Mouse (Mus musculus): Measurements from ENCODE around the gene Pgm5. TPM values are rescaled to one million over a fixed set of nuclear protein-coding genes. Genes with fewer than 3 reads are reported as not detected.

Gene Pgm5
- polyA plus RNA-seq, 1 experiment = 0.44 TPM

DNA sequence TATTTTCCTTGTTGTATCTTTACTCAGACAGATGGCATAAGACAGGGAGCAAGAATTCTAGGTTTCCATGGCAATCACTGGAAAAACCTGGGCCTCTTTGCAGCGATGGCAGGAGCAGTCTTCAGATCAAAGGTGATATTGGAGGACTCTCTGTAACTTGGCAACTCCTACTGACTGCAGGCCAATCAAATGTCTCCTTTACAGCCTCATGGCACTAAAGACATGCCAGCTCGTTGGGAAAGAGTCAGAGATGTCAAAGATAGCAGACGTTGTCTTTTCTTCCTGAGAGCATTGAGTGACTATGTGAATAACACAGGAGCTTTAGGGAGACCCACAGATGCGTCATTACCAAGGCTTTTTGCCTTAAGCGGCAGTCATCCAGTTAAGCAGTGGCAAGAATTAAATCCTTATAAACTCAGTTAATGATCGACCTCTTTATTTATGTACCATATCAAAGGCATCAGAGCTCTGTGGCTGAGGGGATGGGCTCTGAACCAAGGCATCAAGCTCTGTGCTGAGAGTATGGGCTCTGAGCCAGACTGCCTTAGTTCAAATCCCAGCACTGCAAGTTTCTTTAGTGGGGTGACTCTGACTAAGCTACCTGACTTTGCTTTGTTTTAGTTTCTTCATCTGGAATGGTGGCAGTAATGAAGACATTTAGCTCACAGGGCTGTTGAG, 209.2 kb downstream of the Pgm5 start:
- TF ChIP-seq POLR2A (IDR thresholded peaks at IDR 0.05; ENCODE audit: low read depth, low read length) (no peak), CTCF (IDR thresholded peaks at IDR 0.05; ENCODE audit: extremely low read depth, insufficient read depth, insufficient read length, insufficient replicate concordance) (no peak)
- no peaks in the 10 kb centered on the region for H3K27me3 ChIP-seq (ENCODE audit: control insufficient read depth, insufficient read depth, low read length)
- no peak for DNase-seq (ENCODE audit: low read depth in 1 of 2, low spot score in 2 of 2)
- no peak overlapping the region for H3K27ac ChIP-seq (ENCODE audit: insufficient read depth, low read length)
- H3K4me1 ChIP-seq (ENCODE audit: control insufficient read depth, insufficient read depth, insufficient read length) = peaks cover 1% of the 10 kb centered on the region; the same call in 1 of the 2 replicates
- H3K4me3 ChIP-seq (ENCODE audit: extremely low read depth, insufficient read depth, insufficient read length) = no peak overlapping the region
- WGBS = 76% methylated on average over 6 of the region's 6 CpGs
- H3K36me3 ChIP-seq (ENCODE audit: control insufficient read depth, insufficient read depth, low read length) = no peaks in the 10 kb centered on the region

DNA sequence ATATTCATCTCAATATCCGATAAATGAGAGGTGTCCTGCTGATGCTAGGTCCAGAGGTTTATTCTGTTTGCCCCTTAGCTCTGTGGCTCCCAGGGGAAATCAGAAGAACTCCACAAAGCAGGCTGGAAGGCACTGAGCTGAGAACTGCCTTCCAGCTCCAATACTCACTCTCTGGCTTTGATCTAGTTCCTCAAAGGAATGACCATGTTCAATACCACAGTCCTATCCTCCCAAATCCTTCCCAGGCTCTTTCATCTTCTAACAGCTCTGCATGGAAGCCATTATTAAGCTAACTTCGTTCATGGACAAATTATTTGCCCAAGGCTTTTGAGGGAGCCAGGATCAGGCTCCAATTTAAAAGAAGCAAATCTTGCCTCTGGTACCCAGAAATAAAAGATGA, 210.1 kb downstream of the Pgm5 start:
- TF ChIP-seq CTCF (IDR thresholded peaks at IDR 0.05; ENCODE audit: extremely low read depth, insufficient read depth, insufficient read length, insufficient replicate concordance) = no peak
- Histone ChIP-seq H3K27ac (ENCODE audit: insufficient read depth, low read length) (no peak overlapping the region), H3K4me1 (ENCODE audit: control insufficient read depth, insufficient read depth, insufficient read length) (peaks cover 4% of the 10 kb centered on the region; the same call in 1 of the 2 replicates), H3K27me3 (ENCODE audit: control insufficient read depth, insufficient read depth, low read length) (no peaks in the 10 kb centered on the region), H3K36me3 (ENCODE audit: control insufficient read depth, insufficient read depth, low read length) (no peaks in the 10 kb centered on the region), H3K4me3 (ENCODE audit: extremely low read depth, insufficient read depth, insufficient read length) (no peak overlapping the region)
- no peak for DNase-seq (ENCODE audit: low read depth in 1 of 2, low spot score in 2 of 2)
- WGBS = 88% methylated on average over 2 of the region's 2 CpGs

- H3K36me3 ChIP-seq (ENCODE audit: control insufficient read depth, insufficient read depth, low read length) = no peaks in the 10 kb centered on the region
- no peak overlapping the region for H3K4me3 ChIP-seq (ENCODE audit: extremely low read depth, insufficient read depth, insufficient read length)
- H3K27ac ChIP-seq (ENCODE audit: insufficient read depth, low read length) = no peak overlapping the region
- H3K4me1 ChIP-seq (ENCODE audit: control insufficient read depth, insufficient read depth, insufficient read length) = peaks cover 2% of the 10 kb centered on the region; the same call in 1 of the 2 replicates
- 85% methylated on average over 8 of the region's 8 CpGs for WGBS
- TF ChIP-seq CTCF (IDR thresholded peaks at IDR 0.05; ENCODE audit: extremely low read depth, insufficient read depth, insufficient read length, insufficient replicate concordance) (no peak), POLR2A (IDR thresholded peaks at IDR 0.05; ENCODE audit: low read depth, low read length) (no peak)
- DNase-seq (ENCODE audit: low read depth in 1 of 2, low spot score in 2 of 2) = no peak
- H3K27me3 ChIP-seq (ENCODE audit: control insufficient read depth, insufficient read depth, low read length) = no peaks in the 10 kb centered on the region
Observed at GRCm38 (mm10) chr19:24650428-24650827, 211.2 kb downstream of the Pgm5 start.

GRCm38 (mm10) chr19:24648016-24648415, 213.6 kb downstream of the Pgm5 start:
- Histone ChIP-seq H3K4me3 (ENCODE audit: extremely low read depth, insufficient read depth, insufficient read length) (no peak overlapping the region), H3K36me3 (ENCODE audit: control insufficient read depth, insufficient read depth, low read length) (no peaks in the 10 kb centered on the region), H3K4me1 (ENCODE audit: control insufficient read depth, insufficient read depth, insufficient read length) (peaks cover 6% of the 10 kb centered on the region; the same call in 1 of the 2 replicates), H3K27ac (ENCODE audit: insufficient read depth, low read length) (no peak overlapping the region), H3K27me3 (ENCODE audit: control insufficient read depth, insufficient read depth, low read length) (no peaks in the 10 kb centered on the region)
- 88% methylated on average over 8 of the region's 8 CpGs for WGBS
- TF ChIP-seq CTCF (IDR thresholded peaks at IDR 0.05; ENCODE audit: extremely low read depth, insufficient read depth, insufficient read length, insufficient replicate concordance) (no peak), POLR2A (IDR thresholded peaks at IDR 0.05; ENCODE audit: low read depth, low read length) (no peak)
- DNase-seq (ENCODE audit: low read depth in 1 of 2, low spot score in 2 of 2) = no peak

DNA sequence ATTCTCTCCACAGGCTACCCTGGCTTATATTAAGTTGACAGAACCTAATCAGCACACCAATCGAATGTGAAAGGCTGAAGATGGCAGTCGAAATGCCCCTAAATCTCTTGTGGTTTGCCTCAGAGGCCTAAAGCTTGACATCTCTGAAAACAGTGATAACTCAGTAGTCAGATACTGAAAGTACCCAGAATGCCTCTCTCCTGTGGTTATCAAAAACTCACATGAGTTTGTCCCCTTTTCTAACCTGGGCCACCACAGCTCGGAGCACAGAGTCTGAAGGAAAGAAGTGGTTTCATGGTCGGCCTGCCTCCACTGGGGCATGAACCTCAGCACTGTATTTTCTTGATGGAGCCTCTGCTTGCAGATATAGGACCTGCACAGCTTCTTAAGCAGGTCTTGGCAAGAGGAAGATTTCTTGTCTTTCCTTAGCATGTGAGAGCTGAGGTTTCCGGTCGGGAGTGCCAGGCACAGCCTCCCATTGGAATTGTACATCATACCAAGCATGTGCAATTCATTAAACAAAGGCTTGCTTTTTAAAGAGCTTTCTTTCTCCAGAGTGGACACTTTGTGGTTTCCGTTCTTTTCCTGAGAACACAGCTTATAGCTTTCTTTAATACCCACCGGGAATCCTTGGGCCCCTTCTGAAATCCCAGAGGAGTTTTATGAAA, 215.4 kb downstream of the Pgm5 start:
- peak; percentile 78 for DNase-seq (ENCODE audit: low read depth in 1 of 2, low spot score in 2 of 2)
- Histone ChIP-seq H3K27me3 (ENCODE audit: control insufficient read depth, insufficient read depth, low read length) (no peaks in the 10 kb centered on the region), H3K36me3 (ENCODE audit: control insufficient read depth, insufficient read depth, low read length) (no peaks in the 10 kb centered on the region), H3K27ac (ENCODE audit: insufficient read depth, low read length) (peak overlapping the region; percentile 79), H3K4me1 (ENCODE audit: control insufficient read depth, insufficient read depth, insufficient read length) (peaks cover 6% of the 10 kb centered on the region; the same call in 1 of the 2 replicates), H3K4me3 (ENCODE audit: extremely low read depth, insufficient read depth, insufficient read length) (no peak overlapping the region)
- TF ChIP-seq POLR2A (IDR thresholded peaks at IDR 0.05; ENCODE audit: low read depth, low read length) = no peak
- no peak for TF ChIP-seq CTCF (IDR thresholded peaks at IDR 0.05; ENCODE audit: extremely low read depth, insufficient read depth, insufficient read length, insufficient replicate concordance)
- WGBS = 31% methylated on average over 8 of the region's 8 CpGs

- no peak for TF ChIP-seq CTCF (IDR thresholded peaks at IDR 0.05; ENCODE audit: extremely low read depth, insufficient read depth, insufficient read length, insufficient replicate concordance)
- TF ChIP-seq POLR2A (IDR thresholded peaks at IDR 0.05; ENCODE audit: low read depth, low read length) = no peak
- peak overlapping the region; percentile 79 for H3K27ac ChIP-seq (ENCODE audit: insufficient read depth, low read length)
- no peaks in the 10 kb centered on the region for H3K27me3 ChIP-seq (ENCODE audit: control insufficient read depth, insufficient read depth, low read length)
- no peak for DNase-seq (ENCODE audit: low read depth in 1 of 2, low spot score in 2 of 2)
- peaks cover 6% of the 10 kb centered on the region; the same call in 1 of the 2 replicates for H3K4me1 ChIP-seq (ENCODE audit: control insufficient read depth, insufficient read depth, insufficient read length)
- 83% methylated on average over 10 of the region's 10 CpGs for WGBS
- no peaks in the 10 kb centered on the region for H3K36me3 ChIP-seq (ENCODE audit: control insufficient read depth, insufficient read depth, low read length)
- H3K4me3 ChIP-seq (ENCODE audit: extremely low read depth, insufficient read depth, insufficient read length) = no peak overlapping the region
Observed at GRCm38 (mm10) chr19:24644971-24645370, 216.7 kb downstream of the Pgm5 start.

DNA sequence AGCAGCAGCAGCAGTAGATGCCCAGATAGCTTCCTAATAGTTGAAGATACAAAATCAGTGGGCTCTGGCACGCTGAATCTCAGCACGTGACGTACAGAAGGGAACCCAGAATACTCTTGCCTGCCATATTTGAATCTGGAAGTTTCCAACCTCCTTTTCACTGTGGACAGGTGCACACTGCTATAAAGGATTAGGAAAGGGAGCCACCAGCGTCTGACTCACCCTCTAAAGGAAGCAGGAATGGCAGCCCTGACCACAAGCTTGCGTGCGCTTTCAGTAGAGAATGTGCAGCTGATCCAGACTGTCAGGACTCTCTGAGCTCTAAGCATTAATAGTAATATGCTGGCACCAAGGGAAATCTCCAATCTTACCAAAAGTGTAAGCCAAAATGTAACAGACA, 220.7 kb downstream of the Pgm5 start:
- H3K4me1 ChIP-seq (ENCODE audit: control insufficient read depth, insufficient read depth, insufficient read length) = peaks cover 4% of the 10 kb centered on the region; the same call in 1 of the 2 replicates
- H3K4me3 ChIP-seq (ENCODE audit: extremely low read depth, insufficient read depth, insufficient read length) = no peak overlapping the region
- H3K36me3 ChIP-seq (ENCODE audit: control insufficient read depth, insufficient read depth, low read length) = no peaks in the 10 kb centered on the region
- H3K27ac ChIP-seq (ENCODE audit: insufficient read depth, low read length) = no peak overlapping the region
- no peaks in the 10 kb centered on the region for H3K27me3 ChIP-seq (ENCODE audit: control insufficient read depth, insufficient read depth, low read length)
- no peak for DNase-seq (ENCODE audit: low read depth in 1 of 2, low spot score in 2 of 2)
- WGBS = 73% methylated on average over 6 of the region's 6 CpGs
- TF ChIP-seq POLR2A (IDR thresholded peaks at IDR 0.05; ENCODE audit: low read depth, low read length) (no peak), CTCF (IDR thresholded peaks at IDR 0.05; ENCODE audit: extremely low read depth, insufficient read depth, insufficient read length, insufficient replicate concordance) (no peak)
